Comparison of ENCODE assay signal across 19 mouse cellular contexts in the genomic region with DNA sequence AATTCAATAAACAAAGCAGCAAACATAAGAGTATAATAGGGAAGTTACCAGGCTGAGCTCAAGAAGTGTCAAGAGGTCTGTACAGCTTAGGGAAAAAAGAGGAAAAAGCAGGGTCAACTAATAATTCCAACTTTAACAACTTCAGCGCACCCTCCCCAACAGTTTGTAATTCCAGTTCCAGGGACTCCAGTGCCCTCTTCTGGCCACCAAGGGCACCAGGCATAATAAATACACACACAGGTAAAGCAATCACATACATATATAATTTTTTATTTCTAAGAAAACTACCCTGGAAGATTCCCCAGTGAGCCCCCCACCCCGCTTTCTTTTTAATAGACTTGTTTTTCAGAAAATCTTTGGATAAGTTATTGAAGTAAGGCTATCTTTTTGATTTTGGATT. TPM values are rescaled to one million over a fixed set of nuclear protein-coding genes. Genes with fewer than 3 reads are reported as not detected.
DNase-seq lines count a peak whose midpoint lies in the region; ATAC-seq and TF ChIP-seq lines count a peak whose summit lies in the region.
"Had no signal": no experiment of that assay in that cellular context is flagged by ENCODE, and none has a peak within 500 bp of the region (broad histone marks: within the 10 kb centered on the region; RNA-seq: fewer than 3 reads in every experiment).

No protein-coding gene starts in this region.

- H3K9ac ChIP-seq in heart, postnatal 0 days (replicated peaks; ENCODE audit: low read depth, low read length) = no peak overlapping the region
- H3K9ac ChIP-seq in liver, postnatal 0 days (replicated peaks) = no peak overlapping the region
- no peak overlapping the region for H3K9ac ChIP-seq in liver, embryonic 11.5 days (ENCODE audit: low read depth, low read length)
- no peak overlapping the region for H3K9ac ChIP-seq in MEL (ENCODE audit: control insufficient read depth, low read depth, low read length, poor library complexity, severe bottlenecking)
- H3K9ac ChIP-seq: embryonic facial prominence, embryonic 12.5 days; hindbrain, embryonic 15.5 days; liver, embryonic 15.5 days; midbrain, embryonic 13.5 days had no signal

- no peak; the same call in none of the 2 replicates for TF ChIP-seq RAD21 in MEL (IDR thresholded peaks at IDR 0.05; ENCODE audit: low read depth, low read length)

- H3K27me3 ChIP-seq in heart, postnatal 0 days (ENCODE audit: control insufficient read depth, insufficient read depth, low read length) = no peaks in the 10 kb centered on the region
- no peaks in the 10 kb centered on the region for H3K27me3 ChIP-seq in liver, postnatal 0 days (ENCODE audit: insufficient read depth, low read length)
- H3K27me3 ChIP-seq in liver, embryonic 11.5 days (replicated peaks; ENCODE audit: control insufficient read depth, insufficient read depth, low read length) = no peaks in the 10 kb centered on the region
- no peaks in the 10 kb centered on the region for H3K27me3 ChIP-seq in MEL (ENCODE audit: control insufficient read depth in 1 of 2, insufficient read depth in 2 of 2, low read length in 2 of 2)
- H3K27me3 ChIP-seq: embryonic facial prominence, embryonic 12.5 days; hindbrain, embryonic 15.5 days; liver, embryonic 15.5 days; midbrain, embryonic 13.5 days had no signal

- H3K4me2 ChIP-seq in heart, postnatal 0 days (ENCODE audit: low read depth, low read length) = no peak overlapping the region
- H3K4me2 ChIP-seq in liver, postnatal 0 days (ENCODE audit: low read depth, low read length) = no peak overlapping the region
- no peak overlapping the region for H3K4me2 ChIP-seq in liver, embryonic 11.5 days
- H3K4me2 ChIP-seq: embryonic facial prominence, embryonic 12.5 days; hindbrain, embryonic 15.5 days; liver, embryonic 15.5 days; midbrain, embryonic 13.5 days had no signal

- ATAC-seq in heart, postnatal 0 days (ENCODE audit: insufficient read depth, low read depth) = no peak
- no peak for ATAC-seq in liver, postnatal 0 days
- no peak for ATAC-seq in liver, embryonic 11.5 days (replicated peaks; ENCODE audit: low FRiP score)
- ATAC-seq: midbrain, embryonic 13.5 days had no signal

- H3K79me2 ChIP-seq in MEL (ENCODE audit: control insufficient read depth, insufficient read depth, low read length, poor library complexity) = peaks cover 37% of the 10 kb centered on the region

- TF ChIP-seq CTCF in heart, postnatal 0 days (IDR thresholded peaks at IDR 0.05; ENCODE audit: low read depth) = peak; percentile 37
- TF ChIP-seq CTCF in liver, postnatal 0 days (IDR thresholded peaks at IDR 0.05; ENCODE audit: low read depth) = peak; percentile 50
- TF ChIP-seq CTCF in MEL (IDR thresholded peaks at IDR 0.05 in 2 of 3, conservative IDR thresholded peaks at IDR 0.05 in 1 of 3; ENCODE audit: control insufficient read depth in 1 of 3, insufficient read depth in 1 of 3, low read depth in 2 of 3, low read length in 3 of 3, poor library complexity in 1 of 3, severe bottlenecking in 1 of 3) = peak; percentile 18 to 47 (median 42); a peak in 5 of 6 replicates

- peaks cover 30% of the 10 kb centered on the region for H3K36me3 ChIP-seq in heart, postnatal 0 days (replicated peaks; ENCODE audit: control insufficient read depth, insufficient read depth, low read length)
- H3K36me3 ChIP-seq in liver, postnatal 0 days (replicated peaks; ENCODE audit: insufficient read depth, low read length) = peaks cover 34% of the 10 kb centered on the region
- peaks cover 21% of the 10 kb centered on the region for H3K36me3 ChIP-seq in liver, embryonic 11.5 days (ENCODE audit: control insufficient read depth, insufficient read depth, low read length)
- peaks cover 0 to 78% of the 10 kb centered on the region in 2 experiments; a peak in 2 of 4 replicates for H3K36me3 ChIP-seq in MEL (ENCODE audit: control insufficient read depth in 1 of 2, insufficient read depth in 2 of 2, low read length in 2 of 2)

- no peak for TF ChIP-seq EP300 in heart, postnatal 0 days (IDR thresholded peaks at IDR 0.05; ENCODE audit: low read depth)
- no peak for TF ChIP-seq EP300 in liver, postnatal 0 days (IDR thresholded peaks at IDR 0.05; ENCODE audit: low read depth)
- TF ChIP-seq EP300 in MEL (IDR thresholded peaks at IDR 0.05; ENCODE audit: low read depth in 1 of 2, low read length in 2 of 2) = no peak

- no peaks in the 10 kb centered on the region for H3K4me1 ChIP-seq in heart, postnatal 0 days (ENCODE audit: control insufficient read depth, insufficient read depth)
- H3K4me1 ChIP-seq in liver, postnatal 0 days (ENCODE audit: insufficient read depth) = no peaks in the 10 kb centered on the region
- H3K4me1 ChIP-seq in liver, embryonic 11.5 days (replicated peaks; ENCODE audit: control insufficient read depth, insufficient read depth, low read length) = no peaks in the 10 kb centered on the region
- H3K4me1 ChIP-seq in MEL (ENCODE audit: control insufficient read depth in 1 of 2, insufficient read depth in 2 of 2, low read length in 2 of 2) = no peaks in the 10 kb centered on the region
- H3K4me1 ChIP-seq: embryonic facial prominence, embryonic 12.5 days; heart, embryonic 10.5 days; hindbrain, embryonic 15.5 days; liver, embryonic 15.5 days; midbrain, embryonic 13.5 days had no signal

- H3K4me3 ChIP-seq in heart, postnatal 0 days (ENCODE audit: low read depth, low read length) = no peak overlapping the region
- no peak overlapping the region for H3K4me3 ChIP-seq in liver, postnatal 0 days (ENCODE audit: low read depth, low read length)
- H3K4me3 ChIP-seq in liver, embryonic 11.5 days (ENCODE audit: low read depth, low read length) = no peak overlapping the region
- no peak overlapping the region for H3K4me3 ChIP-seq in MEL (ENCODE audit: control insufficient read depth in 1 of 2, insufficient read depth in 1 of 2, low read depth in 2 of 2, low read length in 2 of 2)
- H3K4me3 ChIP-seq: embryonic facial prominence, embryonic 12.5 days; heart, embryonic 10.5 days; hindbrain, embryonic 15.5 days; liver, embryonic 15.5 days; midbrain, embryonic 13.5 days had no signal

- H3K9me3 ChIP-seq in heart, postnatal 0 days (replicated peaks; ENCODE audit: control insufficient read depth, low read length) = no peaks in the 10 kb centered on the region
- H3K9me3 ChIP-seq in liver, postnatal 0 days (ENCODE audit: low read length) = no peaks in the 10 kb centered on the region
- no peaks in the 10 kb centered on the region for H3K9me3 ChIP-seq in liver, embryonic 11.5 days (ENCODE audit: control insufficient read depth, low read length)
- H3K9me3 ChIP-seq in MEL (replicated peaks; ENCODE audit: insufficient read depth, low read length) = no peaks in the 10 kb centered on the region
- H3K9me3 ChIP-seq: embryonic facial prominence, embryonic 12.5 days; heart, embryonic 10.5 days; hindbrain, embryonic 15.5 days; liver, embryonic 15.5 days; midbrain, embryonic 13.5 days had no signal

- TF ChIP-seq POLR2A in MEL (IDR thresholded peaks at IDR 0.05; ENCODE audit: control insufficient read depth in 1 of 2, insufficient read depth in 1 of 2, low read depth in 1 of 2, low read length in 2 of 2, poor library complexity in 1 of 2) = no peak

- no peak for DNase-seq in heart, postnatal 0 days (ENCODE audit: low spot score)
- no peak for DNase-seq in heart, adult 18-20 months
- DNase-seq in liver, postnatal 0 days = no peak
- no peak for DNase-seq in liver, embryonic 11.5 days (ENCODE audit: low spot score)
- peak; percentile 22 for DNase-seq in MEL (ENCODE audit: low read depth, low spot score)
- DNase-seq in induced T-regulatory cell, adult 2 months (ENCODE audit: low read depth) = peak; percentile 23
- no peak for DNase-seq in right cerebral cortex, postnatal 14 days
- no peak for DNase-seq in kidney, postnatal 4 days
- DNase-seq: adrenal gland, postnatal 10 days; cerebellum, adult 18-20 months; gastrocnemius, postnatal 10 days; kidney, adult 8-10 months; layer of hippocampus, postnatal 36 days; left cerebral cortex, postnatal 4 days had no signal

- no peak overlapping the region for H3K27ac ChIP-seq in heart, postnatal 0 days (ENCODE audit: low read depth)
- H3K27ac ChIP-seq in liver, postnatal 0 days (ENCODE audit: low read depth) = no peak overlapping the region
- H3K27ac ChIP-seq in liver, embryonic 11.5 days (ENCODE audit: low read depth, low read length) = no peak overlapping the region
- H3K27ac ChIP-seq in MEL (ENCODE audit: control insufficient read depth, low read depth, low read length) = no peak overlapping the region
- H3K27ac ChIP-seq: embryonic facial prominence, embryonic 12.5 days; heart, embryonic 10.5 days; hindbrain, embryonic 15.5 days; liver, embryonic 15.5 days; midbrain, embryonic 13.5 days had no signal

- WGBS in heart, postnatal 0 days = 96% methylated on average over 2 of the region's 2 CpGs
- 95% methylated on average over 2 of the region's 2 CpGs for WGBS in liver, postnatal 0 days (ENCODE audit: insufficient replicate concordance)
- WGBS in liver, embryonic 11.5 days = 97% methylated on average over 2 of the region's 2 CpGs

TF ChIP-seq in MEL, 35 proteins besides CTCF, POLR2A, EP300 and RAD21:
- no peak for TF ChIP-seq MYC (IDR thresholded peaks at IDR 0.05; ENCODE audit: low read depth, low read length)
- TF ChIP-seq ZC3H11A (IDR thresholded peaks at IDR 0.05; ENCODE audit: low read depth, low read length) = no peak
- no peak for TF ChIP-seq ZNF384 (IDR thresholded peaks at IDR 0.05; ENCODE audit: low read depth, low read length)
- no peak for TF ChIP-seq JUND (IDR thresholded peaks at IDR 0.05; ENCODE audit: low read depth, low read length)
- TF ChIP-seq GATA1 (IDR thresholded peaks at IDR 0.05; ENCODE audit: low read depth, low read length) = no peak
- no peak for TF ChIP-seq ELF1 (IDR thresholded peaks at IDR 0.05; ENCODE audit: low read depth, low read length)
- TF ChIP-seq MAZ (IDR thresholded peaks at IDR 0.05; ENCODE audit: low read depth, low read length) = no peak

RNA-seq across cellular contexts. Expression of gene Ubap2, which starts 29.5 kb away (rescaled TPM):
- 18.2 and 19.5 TPM in 2 replicates for total RNA-seq in heart, postnatal 0 days (2014; rRNA removed; ENCODE audit: low replicate concordance)
- 26.4 and 27.1 TPM in 2 replicates for polyA plus RNA-seq in heart, postnatal 0 days (2015; fragmentation: Nextera tagmentation; extraction: Ambion mirVana)
- 10 to 100 TPM; 44.2 to 54.9 TPM for total RNA-seq in heart, adult 18-20 months (2021)
- polyA plus RNA-seq in liver, postnatal 0 days (2015; fragmentation: Nextera tagmentation; extraction: Ambion mirVana) = 8.3 and 10.8 TPM in 2 replicates
- 82.8 and 85.6 TPM in 2 replicates for polyA plus RNA-seq in liver, embryonic 11.5 days (2014; fragmentation: Nextera tagmentation; extraction: Ambion mirVana)
- total RNA-seq in MEL (2012; rRNA removed) = 22.5 and 22.7 TPM in 2 replicates
- 100 to 1,000 TPM; 127 to 170 TPM for polyA plus RNA-seq in MEL (2012; ENCODE audit: insufficient read depth in 1 of 2, insufficient read length in 2 of 2, low read depth in 1 of 2, low replicate concordance in 2 of 2, missing spikeins in 1 of 2)

Comparison
In these comparisons a context has a peak if more than half of its experiments do, and no peak if none do; other contexts are left out.
1. DNase-seq: peak in MEL (single experiment) and induced T-regulatory cell, adult 2 months (single experiment); none in heart, postnatal 0 days (single experiment), heart, adult 18-20 months (0 of 2), liver, postnatal 0 days (single experiment), liver, embryonic 11.5 days (single experiment), right cerebral cortex, postnatal 14 days (single experiment) and kidney, postnatal 4 days (0 of 2).
2. Peak in every context shown above with its lines, with median percentiles within 50 percentile points of each other: CTCF ChIP-seq.